Comparison of ENCODE assay signal across 21 mouse cellular contexts in the genomic region with DNA sequence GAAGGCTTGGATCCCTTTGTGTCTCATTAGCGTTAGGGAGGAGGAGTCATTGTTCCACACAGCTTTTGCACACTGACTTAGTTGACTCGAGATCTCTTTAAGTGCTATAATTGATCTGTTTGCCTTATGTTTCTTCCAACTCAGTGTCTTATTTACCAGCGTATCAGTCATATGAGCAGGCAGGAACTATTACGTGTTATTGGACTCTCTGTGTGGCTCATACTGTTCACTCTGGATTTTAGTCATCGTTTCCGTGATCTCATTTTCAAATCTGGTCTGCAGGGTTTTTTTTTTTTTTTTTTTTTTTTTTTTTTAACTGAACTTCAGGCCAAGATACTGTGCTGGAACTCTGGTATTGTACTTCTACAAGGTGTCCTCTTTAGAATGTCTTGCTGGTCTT. TPM values are rescaled to one million over a fixed set of nuclear protein-coding genes. Genes with fewer than 3 reads are reported as not detected.
A peak's percentile ranks its signal among the peaks of the same experiment; 100 is the strongest.
DNase-seq lines count a peak whose midpoint lies in the region; ATAC-seq lines count a peak whose summit lies in the region.
"Had no signal": no experiment of that assay in that cellular context is flagged by ENCODE, and none has a peak within 500 bp of the region (broad histone marks: within the 10 kb centered on the region; RNA-seq: fewer than 3 reads in every experiment).

No protein-coding gene starts in this region.

- no peaks in the 10 kb centered on the region for H3K27me3 ChIP-seq in kidney, embryonic 15.5 days
- H3K27me3 ChIP-seq: embryonic facial prominence, embryonic 15.5 days; forebrain, embryonic 15.5 days; heart, embryonic 15.5 days had no signal

- no peak overlapping the region for H3K4me2 ChIP-seq in kidney, embryonic 15.5 days
- H3K4me2 ChIP-seq: embryonic facial prominence, embryonic 15.5 days; forebrain, embryonic 15.5 days; heart, embryonic 11.5 days; heart, embryonic 15.5 days; hindbrain, embryonic 14.5 days had no signal

- WGBS in kidney, embryonic 15.5 days, result 82% methylated on average over 6 of the region's 6 CpGs

- no peak overlapping the region for H3K4me3 ChIP-seq in kidney, embryonic 15.5 days (replicated peaks)
- H3K4me3 ChIP-seq: embryonic facial prominence, embryonic 15.5 days; erythroblast, embryonic 14.5 days; forebrain, embryonic 15.5 days; heart, adult 2 months; heart, embryonic 15.5 days; hindbrain, embryonic 10.5 days had no signal

- H3K36me3 ChIP-seq in kidney, embryonic 15.5 days, result no peaks in the 10 kb centered on the region
- H3K36me3 ChIP-seq: embryonic facial prominence, embryonic 15.5 days; forebrain, embryonic 15.5 days; G1E; heart, embryonic 15.5 days; hindbrain, embryonic 10.5 days had no signal

- ATAC-seq in CD4-positive, CD25-positive, alpha-beta regulatory T cell, adult 4 months, result peak; percentile 92
- ATAC-seq in kidney, embryonic 15.5 days (replicated peaks; ENCODE audit: low FRiP score), result no peak
- ATAC-seq: forebrain, embryonic 15.5 days; intestine, postnatal 0 days had no signal

- peak; percentile 83 for DNase-seq in CD4-positive helper T cell, adult 2 months (ENCODE audit: low read depth, low spot score)
- DNase-seq in induced T-regulatory cell, adult 2 months (ENCODE audit: low read depth), result peak; percentile 92
- no peak for DNase-seq in embryo, embryonic 9.5 days (ENCODE audit: extremely low spot score)
- no peak for DNase-seq in spleen, postnatal 14 days (ENCODE audit: low spot score in 2 of 2)
- DNase-seq: adrenal gland, postnatal 10 days; B cell, adult 2 months; cerebellum, adult 11-12 months; cerebellum, adult 9-11 months; gastrocnemius, postnatal 10 days; heart, adult 2 months had no signal

- no peak overlapping the region for H3K9ac ChIP-seq in kidney, embryonic 15.5 days
- H3K9ac ChIP-seq: embryonic facial prominence, embryonic 15.5 days; forebrain, embryonic 15.5 days; heart, embryonic 15.5 days; hindbrain, embryonic 14.5 days had no signal

- no peaks in the 10 kb centered on the region for H3K9me3 ChIP-seq in kidney, embryonic 15.5 days (replicated peaks)
- H3K9me3 ChIP-seq: embryonic facial prominence, embryonic 15.5 days; forebrain, embryonic 15.5 days; heart, embryonic 15.5 days; hindbrain, embryonic 10.5 days had no signal

- no peaks in the 10 kb centered on the region for H3K4me1 ChIP-seq in kidney, embryonic 15.5 days
- H3K4me1 ChIP-seq: embryonic facial prominence, embryonic 15.5 days; forebrain, embryonic 15.5 days; heart, embryonic 15.5 days had no signal

- no peak overlapping the region for H3K27ac ChIP-seq in kidney, embryonic 15.5 days
- H3K27ac ChIP-seq: embryonic facial prominence, embryonic 15.5 days; forebrain, embryonic 15.5 days; heart, adult 2 months; heart, embryonic 15.5 days; hindbrain, embryonic 10.5 days; hindbrain, embryonic 14.5 days had no signal

RNA-seq across cellular contexts. Expression of a gene that starts 18.0 kb away (rescaled TPM):
- under 1 TPM in 1 of 2 experiments, not detected in 1; 0.36 TPM for polyA plus RNA-seq in CD4-positive, CD25-positive, alpha-beta regulatory T cell, adult 4 months (2017; shearing (Covaris generic))
- 1.0 and 1.7 TPM in 2 replicates for polyA plus RNA-seq in kidney, embryonic 15.5 days (2015; fragmentation: Nextera tagmentation; extraction: Ambion mirVana)
- polyA plus RNA-seq: erythroblast, embryonic 14.5 days; G1E had no signal

Comparison
In these comparisons a context has a peak if more than half of its experiments do, and no peak if none do; other contexts are left out.
1. DNase-seq: peak in CD4-positive helper T cell, adult 2 months (single experiment) and induced T-regulatory cell, adult 2 months (single experiment); none in embryo, embryonic 9.5 days (single experiment) and spleen, postnatal 14 days (0 of 2).